Mouse (Mus musculus): ENCODE measurements around the gene Ifrd2. TPM values are rescaled to one million over a fixed set of nuclear protein-coding genes. Genes with fewer than 3 reads are reported as not detected.

The Ifrd2 gene
- polyA plus RNA-seq, 1 experiment from 2014 or later: 28.9 TPM

- WGBS: 59% methylated on average over 13 of the region's 13 CpGs
- peak; percentile 34 for ATAC-seq (replicated peaks; ENCODE audit: low FRiP score, low read depth)
- Histone ChIP-seq H3K36me3 (ENCODE audit: insufficient read depth, low read length) (peaks cover 50% of the 10 kb centered on the region), H3K4me1 (replicated peaks; ENCODE audit: insufficient read depth, low read length) (peaks cover 23% of the 10 kb centered on the region; the same call in 1 of the 2 replicates), H3K4me3 (replicated peaks; ENCODE audit: low read depth, low read length) (no peak overlapping the region), H3K4me2 (ENCODE audit: low read length) (no peak overlapping the region), H3K27me3 (ENCODE audit: insufficient read depth, low read length) (no peaks in the 10 kb centered on the region), H3K9me3 (replicated peaks; ENCODE audit: low read length) (no peaks in the 10 kb centered on the region), H3K27ac (peak overlapping the region; percentile 89), H3K9ac (ENCODE audit: low read depth, low read length) (no peak overlapping the region)
- no peak for DNase-seq (ENCODE audit: low spot score)
- TF ChIP-seq CTCF (IDR thresholded peaks at IDR 0.05; ENCODE audit: low read depth): no peak
Observed at GRCm38 (mm10) chr9:107619546-107619879, 32.1 kb downstream of the Ifrd2 start.

DNA sequence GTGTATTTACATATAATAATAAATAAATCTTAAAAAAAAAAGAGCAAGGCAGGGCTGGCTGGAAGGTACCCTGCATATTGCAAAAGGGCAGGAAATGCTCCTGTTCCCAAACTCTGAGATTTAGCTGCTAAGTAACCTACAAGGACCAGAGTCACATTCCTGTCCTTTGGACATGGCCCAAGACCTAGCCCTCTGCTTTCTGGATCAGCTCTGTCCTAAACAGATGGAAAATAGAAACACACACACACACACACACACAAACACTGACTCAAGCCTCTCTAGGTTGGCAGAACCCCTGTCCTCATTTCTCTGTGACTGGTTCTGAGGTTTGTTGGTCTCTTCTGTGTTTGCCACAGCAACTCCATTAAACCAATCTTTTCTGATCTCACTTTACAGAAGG lies 33.5 kb downstream of the Ifrd2 start:
- H3K27ac ChIP-seq: peak overlapping the region; percentile 6; the same call in 1 of the 2 replicates
- H3K4me2 ChIP-seq (ENCODE audit: low read length): no peak overlapping the region
- H3K4me1 ChIP-seq (replicated peaks; ENCODE audit: insufficient read depth, low read length): peaks cover 23% of the 10 kb centered on the region; the same call in 1 of the 2 replicates
- H3K36me3 ChIP-seq (ENCODE audit: insufficient read depth, low read length): peaks cover 35% of the 10 kb centered on the region
- H3K27me3 ChIP-seq (ENCODE audit: insufficient read depth, low read length): no peaks in the 10 kb centered on the region
- DNase-seq (ENCODE audit: low spot score): no peak
- no peaks in the 10 kb centered on the region for H3K9me3 ChIP-seq (replicated peaks; ENCODE audit: low read length)
- no peak overlapping the region for H3K9ac ChIP-seq (ENCODE audit: low read depth, low read length)
- H3K4me3 ChIP-seq (replicated peaks; ENCODE audit: low read depth, low read length): no peak overlapping the region
- TF ChIP-seq CTCF (IDR thresholded peaks at IDR 0.05; ENCODE audit: low read depth): no peak
- no peak for ATAC-seq (replicated peaks; ENCODE audit: low FRiP score, low read depth)

- ATAC-seq (replicated peaks; ENCODE audit: low FRiP score, low read depth) (no peak), DNase-seq (ENCODE audit: low spot score) (peak; percentile 63)
- peak overlapping the region; percentile 77 for H3K27ac ChIP-seq
- 62% methylated on average over 5 of the region's 5 CpGs for WGBS
- H3K4me1 ChIP-seq (replicated peaks; ENCODE audit: insufficient read depth, low read length): peaks cover 41% of the 10 kb centered on the region
- no peak overlapping the region for H3K4me3 ChIP-seq (replicated peaks; ENCODE audit: low read depth, low read length)
- no peaks in the 10 kb centered on the region for H3K27me3 ChIP-seq (ENCODE audit: insufficient read depth, low read length)
- no peak overlapping the region for H3K4me2 ChIP-seq (ENCODE audit: low read length)
- peaks cover 14% of the 10 kb centered on the region for H3K36me3 ChIP-seq (ENCODE audit: insufficient read depth, low read length)
- H3K9ac ChIP-seq (ENCODE audit: low read depth, low read length): peak overlapping the region; percentile 14; the same call in 1 of the 2 replicates
- no peaks in the 10 kb centered on the region for H3K9me3 ChIP-seq (replicated peaks; ENCODE audit: low read length)
- TF ChIP-seq CTCF (IDR thresholded peaks at IDR 0.05; ENCODE audit: low read depth): no peak
Observed at GRCm38 (mm10) chr9:107624539-107624938, 37.1 kb downstream of the Ifrd2 start.

DNA sequence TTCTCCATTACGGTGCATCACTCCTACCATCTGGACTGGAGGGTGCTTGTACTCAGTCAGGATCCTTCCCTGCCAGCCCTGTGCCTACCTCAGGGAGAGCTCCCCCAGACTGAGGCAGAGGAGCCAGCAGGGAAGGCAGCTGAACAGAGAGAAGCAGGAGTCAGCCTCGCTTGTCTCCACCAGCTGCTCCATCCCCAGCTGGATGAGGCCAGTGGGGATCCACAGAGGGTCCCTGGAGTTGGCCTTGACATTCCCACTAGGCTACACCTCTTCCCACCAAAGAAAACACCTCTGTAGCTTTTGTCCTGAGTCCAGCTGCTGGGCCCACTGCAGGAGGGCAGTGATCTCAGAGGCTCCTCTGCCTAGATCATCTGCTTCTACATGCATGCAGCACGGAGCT lies 37.5 kb downstream of the Ifrd2 start:
- DNase-seq (ENCODE audit: low spot score) (no peak), ATAC-seq (replicated peaks; ENCODE audit: low FRiP score, low read depth) (no peak)
- TF ChIP-seq CTCF (IDR thresholded peaks at IDR 0.05; ENCODE audit: low read depth): no peak
- peaks cover 41% of the 10 kb centered on the region for H3K4me1 ChIP-seq (replicated peaks; ENCODE audit: insufficient read depth, low read length)
- H3K9me3 ChIP-seq (replicated peaks; ENCODE audit: low read length): no peaks in the 10 kb centered on the region
- WGBS: 70% methylated on average over 3 of the region's 3 CpGs
- no peaks in the 10 kb centered on the region for H3K27me3 ChIP-seq (ENCODE audit: insufficient read depth, low read length)
- peaks cover 10% of the 10 kb centered on the region for H3K36me3 ChIP-seq (ENCODE audit: insufficient read depth, low read length)
- no peak overlapping the region for H3K4me3 ChIP-seq (replicated peaks; ENCODE audit: low read depth, low read length)
- no peak overlapping the region for H3K4me2 ChIP-seq (ENCODE audit: low read length)
- H3K27ac ChIP-seq: peak overlapping the region; percentile 67
- peak overlapping the region; percentile 14; the same call in 1 of the 2 replicates for H3K9ac ChIP-seq (ENCODE audit: low read depth, low read length)

GRCm38 (mm10) chr9:107625351-107626128 lies 38.1 kb downstream of the Ifrd2 start:
- TF ChIP-seq CTCF (IDR thresholded peaks at IDR 0.05; ENCODE audit: low read depth): peak; percentile 48; the same call in 1 of the 2 replicates
- DNase-seq (ENCODE audit: low spot score): no peak
- no peak overlapping the region for H3K4me2 ChIP-seq (ENCODE audit: low read length)
- H3K9ac ChIP-seq (ENCODE audit: low read depth, low read length): no peak overlapping the region
- no peaks in the 10 kb centered on the region for H3K27me3 ChIP-seq (ENCODE audit: insufficient read depth, low read length)
- no peaks in the 10 kb centered on the region for H3K9me3 ChIP-seq (replicated peaks; ENCODE audit: low read length)
- H3K4me3 ChIP-seq (replicated peaks; ENCODE audit: low read depth, low read length): no peak overlapping the region
- 90% methylated on average over 12 of the region's 12 CpGs for WGBS
- H3K27ac ChIP-seq: peak overlapping the region; percentile 67; the same call in 1 of the 2 replicates
- peaks cover 46% of the 10 kb centered on the region for H3K4me1 ChIP-seq (replicated peaks; ENCODE audit: insufficient read depth, low read length)
- 0 out of 2 replicates have a peak, but pooled peaks cover 4% of the 10 kb centered on the region for H3K36me3 ChIP-seq (ENCODE audit: insufficient read depth, low read length)
- ATAC-seq (replicated peaks; ENCODE audit: low FRiP score, low read depth): no peak

- no peak overlapping the region for H3K4me3 ChIP-seq (replicated peaks; ENCODE audit: low read depth, low read length)
- H3K9me3 ChIP-seq (replicated peaks; ENCODE audit: low read length): no peaks in the 10 kb centered on the region
- peak overlapping the region; percentile 20; the same call in 1 of the 2 replicates for H3K9ac ChIP-seq (ENCODE audit: low read depth, low read length)
- TF ChIP-seq CTCF (IDR thresholded peaks at IDR 0.05; ENCODE audit: low read depth): no peak
- peak overlapping the region; percentile 40 for H3K4me2 ChIP-seq (ENCODE audit: low read length)
- DNase-seq (ENCODE audit: low spot score) (no peak), ATAC-seq (replicated peaks; ENCODE audit: low FRiP score, low read depth) (peak; percentile 14; the same call in 1 of the 2 replicates)
- 0 out of 2 replicates have a peak, but pooled peaks cover 4% of the 10 kb centered on the region for H3K36me3 ChIP-seq (ENCODE audit: insufficient read depth, low read length)
- WGBS: 33% methylated on average over 15 of the region's 15 CpGs
- peaks cover 49% of the 10 kb centered on the region for H3K4me1 ChIP-seq (replicated peaks; ENCODE audit: insufficient read depth, low read length)
- no peaks in the 10 kb centered on the region for H3K27me3 ChIP-seq (ENCODE audit: insufficient read depth, low read length)
- H3K27ac ChIP-seq: peak overlapping the region; percentile 70
Observed at GRCm38 (mm10) chr9:107626158-107626843, 38.9 kb downstream of the Ifrd2 start.
